Mouse (Mus musculus) lung, postnatal 0 days (tissue): ENCODE data around the gene 1700037H04Rik. TPM values are rescaled to one million over a fixed set of nuclear protein-coding genes. Genes with fewer than 3 reads are reported as not detected.

Experiments used
- ATAC-seq: fragments of 200-750 bp; cut with Nextera tagmentation; 2 replicates; pipeline ENCODE4 v1.8.0; 2017; ENCODE audit warnings: moderate library complexity
- DNase-seq: peaks from one replicate; pipeline ENCODE4 v3.0.0-alpha.2; 2016; ENCODE audit warnings: low spot score
- H3K27ac ChIP-seq: fragments of 300-500 bp; sonication (generic); 2 replicates; pipeline ENCODE4 v1.5.1; 2014; ENCODE audit warnings: antibody characterized with exemption, mild to moderate bottlenecking, low read length, mixed read lengths
- H3K27me3 ChIP-seq: fragments of 300-500 bp; sonication (generic); replicated peaks from 2 replicates; pipeline ENCODE4 v1.6.1; 2014; ENCODE audit warnings: low read length, mixed read lengths; ENCODE audit not compliant: insufficient read depth
- H3K36me3 ChIP-seq: fragments of 300-500 bp; sonication (generic); 2 replicates; pipeline ENCODE4 v1.6.1; 2014; ENCODE audit warnings: low read length, mixed read lengths; ENCODE audit not compliant: insufficient read depth
- H3K4me1 ChIP-seq: fragments of 300-500 bp; sonication (generic); 2 replicates; pipeline ENCODE4 v1.6.1; 2014; ENCODE audit warnings: antibody characterized with exemption, low read depth, low read length, mixed read lengths; ENCODE audit not compliant: insufficient read depth
- H3K4me2 ChIP-seq: fragments of 300-500 bp; sonication (generic); replicated peaks from 2 replicates; pipeline ENCODE4 v1.6.1; 2014; ENCODE audit warnings: low read depth, mild to moderate bottlenecking, low read length, moderate library complexity, mixed read lengths
- H3K4me3 ChIP-seq: fragments of 300-500 bp; sonication (generic); 2 replicates; pipeline ENCODE4 v1.5.1; 2014; ENCODE audit warnings: low read depth, low read length
- H3K9ac ChIP-seq: fragments of 300-500 bp; sonication (generic); replicated peaks from 2 replicates; pipeline ENCODE4 v1.6.1; 2014; ENCODE audit warnings: low read depth, mild to moderate bottlenecking
- H3K9me3 ChIP-seq: fragments of 300-500 bp; sonication (generic); 2 replicates; pipeline ENCODE4 v1.6.1; 2016; ENCODE audit warnings: low read length, mixed read lengths
- CTCF ChIP-seq: IDR thresholded peaks from 2 replicates; pipeline ENCODE4 v1.5.1; 2016; ENCODE audit warnings: antibody characterized with exemption, mild to moderate bottlenecking
- EP300 ChIP-seq: IDR thresholded peaks from 2 replicates; pipeline ENCODE4 v1.6.1; 2016; ENCODE audit warnings: antibody characterized with exemption, mild to moderate bottlenecking, control low read depth
- WGBS: fragments of 180-500 bp; shearing (Covaris S2); extraction: QIAGEN DNeasy Blood & Tissue Kit; methylation state at CpG from one replicate; pipeline ENCODE4 v1.1.7; 2014; 5-methylcytosine and 5-hydroxymethylcytosine counted together
- polyA plus RNA-seq: library from polyadenylated mRNA; unstranded; fragments of >200 nt; fragmentation: Nextera tagmentation; extraction: Ambion mirVana; gene quantifications from 2 replicates; pipeline ENCODE4 v1.2.1, GENCODE M21; 2015

Gene 1700037H04Rik
- polyA plus RNA-seq, 1 experiment from 2014 or later: 28.3 TPM

DNA sequence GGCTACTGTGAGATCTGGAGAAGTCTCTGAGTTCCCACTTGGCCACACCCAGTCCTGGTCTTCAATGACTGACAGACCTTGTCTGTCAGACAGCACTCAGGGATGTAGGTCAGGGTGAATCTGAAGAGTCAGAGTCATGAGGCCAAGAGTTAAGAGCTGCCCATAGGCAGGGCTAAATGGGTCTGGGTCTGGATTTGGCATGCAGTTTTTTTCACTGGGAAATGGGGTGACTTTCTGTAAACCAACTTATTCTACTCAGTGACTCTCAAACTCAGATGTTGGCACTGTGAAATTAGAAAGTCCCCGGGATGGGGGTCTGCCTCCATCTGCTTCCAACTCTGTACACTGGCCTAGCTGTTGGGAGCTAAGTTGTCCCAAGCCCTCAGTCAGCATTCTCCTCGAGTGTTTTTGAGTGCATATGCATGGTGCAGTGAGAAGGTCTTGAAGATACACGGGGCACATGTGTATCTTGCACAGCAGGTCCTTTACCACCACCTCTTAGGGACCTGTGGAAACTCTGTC, 31.2 kb downstream of the 1700037H04Rik start:
- DNase-seq (no peak), ATAC-seq (no peak)
- no peaks in the 10 kb centered on the region for H3K9me3 ChIP-seq
- H3K36me3 ChIP-seq: no peaks in the 10 kb centered on the region
- H3K4me2 ChIP-seq: peak overlapping the region; percentile 79
- peak overlapping the region; percentile 64; the same call in 1 of the 2 replicates for H3K27ac ChIP-seq
- H3K4me1 ChIP-seq: peaks cover 4% of the 10 kb centered on the region; the same call in 1 of the 2 replicates
- WGBS: 69% methylated on average over 3 of the region's 3 CpGs
- no peaks in the 10 kb centered on the region for H3K27me3 ChIP-seq
- peak overlapping the region; percentile 55 for H3K4me3 ChIP-seq
- no peak overlapping the region for H3K9ac ChIP-seq
- no peak for TF ChIP-seq EP300
- no peak for TF ChIP-seq CTCF

DNA sequence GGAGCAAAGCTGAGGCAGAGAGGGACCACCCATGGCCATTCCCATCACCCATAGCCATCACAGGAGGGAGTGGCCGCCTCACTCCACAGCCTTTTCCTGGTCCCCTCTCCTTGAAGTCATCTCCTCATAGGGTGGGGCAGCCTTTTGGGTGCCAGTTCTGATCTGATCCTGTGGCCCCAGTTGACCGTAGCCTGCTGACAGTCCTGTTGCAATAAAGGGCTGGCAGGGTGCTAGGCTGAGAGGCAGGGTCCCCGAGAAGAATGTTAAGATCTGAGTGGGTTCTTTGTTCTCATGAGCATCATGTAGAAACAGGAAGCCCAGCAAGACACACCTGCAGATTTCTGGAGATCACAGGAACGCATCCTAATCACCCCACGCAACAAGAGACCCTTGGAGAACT, 31.7 kb downstream of the 1700037H04Rik start:
- Histone ChIP-seq H3K27ac (peak overlapping the region; percentile 64), H3K4me3 (peak overlapping the region; percentile 55), H3K4me2 (peak overlapping the region; percentile 79), H3K9ac (peak overlapping the region; percentile 64; the same call in 1 of the 2 replicates), H3K36me3 (no peaks in the 10 kb centered on the region), H3K27me3 (no peaks in the 10 kb centered on the region), H3K4me1 (peaks cover 4% of the 10 kb centered on the region; the same call in 1 of the 2 replicates), H3K9me3 (no peaks in the 10 kb centered on the region)
- 53% methylated on average over 5 of the region's 5 CpGs for WGBS
- peak; percentile 11; the same call in 1 of the 2 replicates for ATAC-seq
- no peak for DNase-seq
- TF ChIP-seq CTCF: no peak
- TF ChIP-seq EP300: no peak

DNA sequence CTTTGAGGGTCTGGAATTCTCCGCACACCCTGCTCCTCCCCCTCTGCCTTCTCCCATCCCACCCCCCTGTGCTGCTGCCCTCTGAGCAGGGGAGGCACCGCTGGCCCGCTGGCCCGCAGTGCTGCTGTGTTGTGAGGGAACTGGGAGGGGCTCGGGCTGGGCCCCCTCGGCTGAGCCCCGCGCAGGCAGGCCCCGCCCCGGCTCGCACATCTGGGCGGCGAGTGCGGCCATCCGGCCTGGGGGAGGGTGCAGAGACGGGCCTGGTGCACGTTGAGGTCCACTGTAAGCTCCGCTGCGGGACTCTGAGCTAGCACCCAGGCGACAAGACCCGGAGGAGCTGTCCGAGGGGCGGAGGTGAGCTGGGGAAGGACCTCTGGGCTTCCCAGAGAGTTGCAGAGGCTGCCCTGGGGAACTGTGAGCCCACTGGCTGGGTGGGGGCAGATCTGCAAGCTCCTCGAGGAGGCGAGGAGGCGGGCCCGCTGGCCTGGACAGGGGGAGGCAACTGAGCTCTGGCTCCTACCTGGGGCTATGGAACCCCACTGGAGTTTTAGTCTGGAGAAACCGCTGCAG, 32.6 kb downstream of the 1700037H04Rik start, which contains the start of gene Hspa12b:
TSS of gene Hspa12b (plus strand) at position 120 of the 570 bp plus-strand sequence.
- peak; percentile 76 for DNase-seq

DNA sequence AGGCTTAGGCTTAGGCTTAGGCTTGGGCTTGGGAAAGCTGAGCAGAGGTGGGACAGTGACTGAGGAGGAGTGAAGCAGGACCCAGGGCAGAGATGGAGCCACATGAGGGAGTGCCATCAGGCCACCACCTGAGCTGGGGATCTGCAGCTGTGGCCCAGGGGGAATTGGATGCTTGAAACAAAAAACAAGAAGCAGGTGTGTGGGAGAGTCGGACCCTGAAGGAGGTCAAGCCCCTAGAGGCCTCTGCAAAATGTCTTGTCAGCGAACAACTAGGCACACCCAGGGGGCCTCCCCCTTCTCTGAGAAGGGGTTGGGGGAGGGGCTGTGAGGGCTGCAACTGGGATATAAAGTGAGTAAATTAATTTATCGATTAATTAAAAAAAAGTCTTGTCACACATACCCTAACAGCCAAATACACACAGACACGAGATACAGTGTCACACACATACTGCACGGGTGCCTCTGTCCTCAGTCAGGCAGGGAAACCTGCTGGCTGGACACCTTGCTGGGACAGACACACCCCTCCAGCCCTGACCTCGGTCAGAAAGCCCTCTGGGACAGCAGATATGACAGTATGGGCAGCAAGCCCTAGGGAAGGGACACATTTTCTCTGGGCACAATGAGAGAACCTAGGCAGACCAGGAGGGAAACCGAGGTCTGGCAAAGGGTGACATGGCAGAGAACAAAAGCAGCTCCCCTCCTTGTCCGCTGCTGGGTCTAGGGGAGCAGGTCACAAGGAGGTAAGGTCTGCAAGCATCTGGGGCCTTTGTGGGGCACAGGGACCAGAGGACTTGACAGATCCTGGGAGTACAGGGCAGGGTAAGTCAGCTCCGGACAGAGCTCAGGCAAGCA, 33.7 kb downstream of the 1700037H04Rik start:
- no peak for TF ChIP-seq EP300
- TF ChIP-seq CTCF: no peak
- peak overlapping the region; percentile 79; the same call in 1 of the 2 replicates for H3K4me2 ChIP-seq
- peak overlapping the region; percentile 64 for H3K27ac ChIP-seq
- H3K9me3 ChIP-seq: no peaks in the 10 kb centered on the region
- H3K27me3 ChIP-seq: no peaks in the 10 kb centered on the region
- no peak for ATAC-seq
- no peak overlapping the region for H3K4me3 ChIP-seq
- no peaks in the 10 kb centered on the region for H3K36me3 ChIP-seq
- WGBS: 77% methylated on average over 9 of the region's 9 CpGs
- H3K9ac ChIP-seq: no peak overlapping the region
- peaks cover 4% of the 10 kb centered on the region; the same call in 1 of the 2 replicates for H3K4me1 ChIP-seq
- DNase-seq: no peak

More for the DNA sequence above, 32.6 kb downstream of the 1700037H04Rik start, which contains the start of gene Hspa12b:
- Histone ChIP-seq H3K4me1 (peaks cover 4% of the 10 kb centered on the region; the same call in 1 of the 2 replicates), H3K27ac (peak within 1 kb of the TSS; percentile 64), H3K4me2 (peak within 1 kb of the TSS; percentile 79), H3K9me3 (no peaks in the 10 kb centered on the region), H3K27me3 (no peaks in the 10 kb centered on the region), H3K36me3 (no peaks in the 10 kb centered on the region), H3K9ac (peak within 1 kb of the TSS; percentile 64), H3K4me3 (peak within 1 kb of the TSS; percentile 55)
- TF ChIP-seq EP300 (no peak), CTCF (peak; percentile 9; the same call in 1 of the 2 replicates)
- peak; percentile 94 for ATAC-seq
- 2% methylated on average over 28 of the region's 28 CpGs for WGBS

DNA sequence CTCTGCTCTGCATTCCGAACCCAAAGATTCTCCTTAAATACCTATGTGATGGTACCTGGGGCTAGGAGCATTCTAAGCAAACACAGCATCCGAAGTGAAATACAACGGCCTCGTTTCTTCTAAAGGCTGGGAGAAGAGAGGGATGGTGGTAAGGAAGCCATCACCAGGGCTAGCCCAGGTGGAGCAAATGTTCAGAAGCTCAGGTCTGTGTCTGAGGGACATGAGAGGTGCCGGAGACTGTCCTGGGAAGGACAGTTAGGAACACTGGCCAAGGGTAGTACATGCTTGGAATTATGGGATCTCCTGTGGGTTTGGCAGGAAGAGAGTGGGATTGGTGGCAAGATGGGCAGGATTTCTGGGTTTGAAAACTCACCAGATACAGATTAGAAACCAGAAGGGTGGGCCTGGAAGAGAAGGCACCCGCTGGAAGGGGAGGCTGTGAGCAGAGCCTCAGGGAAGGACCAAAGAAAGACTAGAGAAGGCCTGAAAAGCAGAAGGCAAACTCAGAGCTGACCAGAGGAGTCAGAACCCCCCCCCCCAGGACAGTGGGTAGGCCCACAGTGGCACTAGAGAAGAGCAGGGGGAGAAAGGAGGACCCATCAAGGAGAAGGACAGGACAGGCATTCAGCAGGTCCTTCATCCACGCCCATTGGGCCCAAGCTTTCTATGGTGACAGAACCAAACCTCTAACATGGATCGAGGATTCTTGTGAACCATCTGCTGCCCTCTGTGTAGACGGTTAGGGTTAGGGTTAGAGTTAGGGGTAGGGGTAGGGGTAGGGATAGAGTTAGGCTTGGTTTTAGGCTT, 34.5 kb downstream of the 1700037H04Rik start:
- Histone ChIP-seq H3K27me3 (no peaks in the 10 kb centered on the region), H3K9ac (no peak overlapping the region), H3K4me2 (no peak overlapping the region), H3K27ac (no peak overlapping the region), H3K9me3 (no peaks in the 10 kb centered on the region), H3K4me1 (peaks cover 4% of the 10 kb centered on the region; the same call in 1 of the 2 replicates), H3K36me3 (no peaks in the 10 kb centered on the region), H3K4me3 (no peak overlapping the region)
- ATAC-seq (no peak), DNase-seq (no peak)
- TF ChIP-seq CTCF (no peak), EP300 (no peak)
- 87% methylated on average over 9 of the region's 9 CpGs for WGBS
